Mouse (Mus musculus): ENCODE measurements around the gene Nt5m. TPM values are rescaled to one million over a fixed set of nuclear protein-coding genes. Genes with fewer than 3 reads are reported as not detected.

Nt5m gene
- polyA plus RNA-seq (2015; fragmentation: Nextera tagmentation; extraction: Ambion mirVana) = 70.3 and 74.8 TPM in 2 replicates

DNA sequence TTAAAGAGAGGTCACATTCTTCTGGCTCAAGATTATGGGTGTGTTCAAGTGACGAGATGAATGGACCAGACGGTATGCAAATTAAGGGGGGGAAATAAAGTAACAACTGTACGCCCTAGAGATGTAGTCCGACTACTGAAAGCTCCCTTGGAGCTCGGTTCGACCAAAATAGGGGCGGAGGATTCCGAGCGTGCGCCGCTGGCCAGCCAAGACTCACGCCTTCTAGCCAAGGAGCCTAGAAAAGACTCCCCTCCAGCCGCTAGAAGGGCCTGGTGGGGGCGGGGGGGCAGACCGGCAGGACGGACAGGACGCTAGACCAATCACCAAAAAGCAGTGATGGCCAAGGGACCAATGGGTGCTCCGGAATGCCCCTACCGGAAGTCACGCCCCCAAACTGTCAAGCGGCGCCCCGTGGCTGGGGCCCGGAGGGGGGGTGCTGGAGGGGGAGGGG lies at the start of gene Nt5m:
Nt5m (plus strand) TSS at position 440 of the 451 bp plus-strand sequence.
- ATAC-seq (ENCODE audit: low FRiP score, low read depth) = peak; percentile 96
- Histone ChIP-seq H3K4me3 (peak within 1 kb of the TSS; percentile 100), H3K4me1 (replicated peaks) (peaks cover 23% of the 10 kb centered on the region), H3K27ac (replicated peaks) (peak within 1 kb of the TSS; percentile 100), H3K4me2 (peak within 1 kb of the TSS; percentile 63), H3K27me3 (no peaks in the 10 kb centered on the region), H3K9me3 (no peaks in the 10 kb centered on the region), H3K36me3 (peaks cover 16% of the 10 kb centered on the region), H3K9ac (peak within 1 kb of the TSS; percentile 98)
- under 1% methylated on average over 24 of the region's 24 CpGs for WGBS

DNA sequence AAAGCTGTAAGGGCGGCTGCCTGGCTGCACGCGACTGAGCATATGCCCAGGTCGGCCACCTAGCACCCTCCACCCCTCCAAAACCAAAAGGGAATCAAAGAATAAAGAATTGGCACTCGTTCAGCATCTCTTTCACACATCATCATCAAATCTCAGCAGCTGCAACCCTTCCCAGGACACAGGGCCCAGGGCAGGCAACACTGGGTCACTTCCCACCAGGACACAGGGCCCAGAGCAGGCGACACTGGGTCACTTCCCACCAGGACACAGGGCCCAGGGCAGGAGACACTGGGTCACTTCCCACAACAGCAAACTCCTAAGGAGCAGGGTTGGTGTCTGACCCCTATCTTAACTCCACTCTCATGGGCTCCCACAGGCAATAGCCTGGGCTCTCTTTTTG lies 45.9 kb upstream of the Nt5m start:
- no peak for ATAC-seq (ENCODE audit: low FRiP score, low read depth)
- H3K4me3 ChIP-seq = no peak overlapping the region
- H3K36me3 ChIP-seq = peaks cover 72% of the 10 kb centered on the region
- H3K9ac ChIP-seq = no peak overlapping the region
- H3K9me3 ChIP-seq = no peaks in the 10 kb centered on the region
- no peaks in the 10 kb centered on the region for H3K27me3 ChIP-seq
- no peaks in the 10 kb centered on the region for H3K4me1 ChIP-seq (replicated peaks)
- H3K4me2 ChIP-seq = no peak overlapping the region
- WGBS = 93% methylated on average over 6 of the region's 6 CpGs
- no peak overlapping the region for H3K27ac ChIP-seq (replicated peaks)

DNA sequence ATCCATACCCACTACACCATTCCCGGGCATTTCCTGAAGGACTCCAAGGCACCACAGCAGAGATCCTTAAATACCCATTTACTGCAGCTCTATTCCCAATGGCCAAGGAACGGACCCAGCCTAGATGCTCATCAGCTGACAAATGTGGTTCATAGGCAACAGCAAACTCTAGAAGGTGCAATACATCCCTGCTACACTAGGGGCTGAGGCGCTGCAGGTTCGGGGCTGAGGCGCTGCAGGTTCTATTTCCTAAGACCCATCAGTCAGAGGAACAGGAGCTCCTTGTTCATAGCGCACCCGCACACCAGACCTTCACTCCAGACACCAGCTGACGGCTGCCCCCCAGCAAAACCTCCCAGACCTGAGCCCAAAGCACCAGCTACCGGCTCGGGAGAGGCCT lies 38.8 kb upstream of the Nt5m start:
- WGBS = 94% methylated on average over 10 of the region's 10 CpGs

DNA sequence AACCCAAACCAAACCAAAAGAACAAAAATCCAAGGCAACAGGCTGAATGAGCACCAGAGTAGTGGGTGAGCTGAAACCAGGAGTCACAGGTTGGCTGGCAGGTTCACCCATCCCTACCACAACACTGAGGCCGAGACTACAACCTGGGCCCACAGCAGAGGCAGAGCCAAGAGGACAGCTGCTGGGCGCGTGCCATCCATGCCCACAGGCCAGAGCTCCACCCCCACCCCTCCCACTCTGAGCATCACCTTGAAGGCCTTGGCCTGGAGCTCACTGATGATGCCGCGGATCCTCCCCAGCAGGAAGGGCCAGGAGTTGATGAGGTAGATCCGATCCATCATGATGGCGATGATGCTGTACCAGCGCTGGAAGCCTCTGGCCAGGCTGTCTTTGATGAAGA lies 37.4 kb upstream of the Nt5m start:
- Histone ChIP-seq H3K27me3 (no peaks in the 10 kb centered on the region), H3K4me2 (no peak overlapping the region), H3K9ac (no peak overlapping the region), H3K4me3 (no peak overlapping the region), H3K36me3 (peaks cover 74% of the 10 kb centered on the region), H3K27ac (replicated peaks) (no peak overlapping the region), H3K9me3 (no peaks in the 10 kb centered on the region), H3K4me1 (replicated peaks) (no peaks in the 10 kb centered on the region)
- WGBS = 97% methylated on average over 8 of the region's 8 CpGs
- ATAC-seq (ENCODE audit: low FRiP score, low read depth) = no peak

More for the DNA sequence above, 38.8 kb upstream of the Nt5m start:
- Histone ChIP-seq H3K9me3 (no peaks in the 10 kb centered on the region), H3K27me3 (no peaks in the 10 kb centered on the region), H3K4me3 (no peak overlapping the region), H3K4me1 (replicated peaks) (no peaks in the 10 kb centered on the region), H3K9ac (no peak overlapping the region), H3K4me2 (no peak overlapping the region), H3K27ac (replicated peaks) (no peak overlapping the region), H3K36me3 (peaks cover 82% of the 10 kb centered on the region)
- no peak for ATAC-seq (ENCODE audit: low FRiP score, low read depth)

DNA sequence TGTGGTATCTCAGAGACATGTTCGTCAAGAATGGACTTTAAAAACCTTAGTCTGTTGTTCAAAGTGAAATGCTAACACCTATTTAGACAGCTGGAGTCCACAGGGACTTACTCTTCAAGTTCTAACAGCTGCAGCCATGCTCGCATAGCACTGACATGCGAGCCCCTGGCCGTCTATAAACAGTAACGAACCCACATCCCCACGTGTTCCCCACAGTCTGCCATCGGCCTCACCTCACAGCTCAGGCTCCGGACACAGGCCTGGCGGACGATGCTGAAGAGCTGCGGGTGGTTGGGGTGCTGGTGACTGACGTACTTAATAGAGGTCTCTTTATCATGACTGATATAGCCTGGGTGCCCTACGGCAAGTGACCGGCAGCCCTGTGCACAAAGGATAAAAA lies 35.7 kb upstream of the Nt5m start:
- Histone ChIP-seq H3K4me3 (no peak overlapping the region), H3K4me2 (no peak overlapping the region), H3K9me3 (no peaks in the 10 kb centered on the region), H3K36me3 (peaks cover 66% of the 10 kb centered on the region), H3K27me3 (no peaks in the 10 kb centered on the region), H3K4me1 (replicated peaks) (peaks cover 9% of the 10 kb centered on the region), H3K27ac (replicated peaks) (no peak overlapping the region), H3K9ac (no peak overlapping the region)
- ATAC-seq (ENCODE audit: low FRiP score, low read depth) = no peak
- 92% methylated on average over 14 of the region's 14 CpGs for WGBS

DNA sequence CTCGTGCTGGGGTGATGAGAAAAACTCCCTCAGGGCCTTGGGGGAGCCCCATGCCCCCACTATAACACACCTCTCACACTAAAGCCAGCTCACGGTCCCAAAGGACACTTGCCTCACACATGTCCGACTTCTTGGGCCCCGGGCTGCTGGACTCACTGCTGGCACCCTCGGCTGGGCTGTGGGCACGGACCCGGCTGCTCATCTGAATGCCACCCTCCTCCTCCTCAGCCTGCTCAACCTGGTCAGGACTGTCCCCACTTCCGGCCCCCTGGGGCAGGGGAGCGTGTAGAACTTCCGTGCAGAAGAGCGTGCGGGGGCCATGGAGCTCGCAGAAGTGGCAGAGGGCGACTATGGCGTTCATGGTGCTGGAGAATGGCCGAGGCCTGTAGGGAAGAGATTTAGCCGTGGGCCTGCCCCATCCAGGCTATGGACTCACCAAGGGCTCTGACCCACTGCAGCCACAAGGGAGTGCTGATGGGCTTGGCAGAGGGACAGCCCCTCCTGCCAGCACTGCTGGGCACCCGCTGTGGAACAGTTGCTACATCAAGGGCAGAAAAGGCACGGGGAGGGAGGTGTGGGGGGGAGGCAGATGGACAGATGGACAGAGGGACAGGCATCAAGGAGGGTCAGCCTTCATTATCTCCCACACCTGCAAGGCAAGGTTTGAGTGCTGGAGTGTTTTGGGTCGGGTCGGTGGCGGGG lies 34.7 kb upstream of the Nt5m start:
- H3K4me3 ChIP-seq = no peak overlapping the region
- no peak for ATAC-seq (ENCODE audit: low FRiP score, low read depth)
- no peaks in the 10 kb centered on the region for H3K9me3 ChIP-seq
- 90% methylated on average over 22 of the region's 22 CpGs for WGBS
- no peak overlapping the region for H3K27ac ChIP-seq (replicated peaks)
- H3K36me3 ChIP-seq = peaks cover 55% of the 10 kb centered on the region
- H3K4me1 ChIP-seq (replicated peaks) = peaks cover 16% of the 10 kb centered on the region
- no peak overlapping the region for H3K9ac ChIP-seq
- H3K27me3 ChIP-seq = no peaks in the 10 kb centered on the region
- no peak overlapping the region for H3K4me2 ChIP-seq

DNA sequence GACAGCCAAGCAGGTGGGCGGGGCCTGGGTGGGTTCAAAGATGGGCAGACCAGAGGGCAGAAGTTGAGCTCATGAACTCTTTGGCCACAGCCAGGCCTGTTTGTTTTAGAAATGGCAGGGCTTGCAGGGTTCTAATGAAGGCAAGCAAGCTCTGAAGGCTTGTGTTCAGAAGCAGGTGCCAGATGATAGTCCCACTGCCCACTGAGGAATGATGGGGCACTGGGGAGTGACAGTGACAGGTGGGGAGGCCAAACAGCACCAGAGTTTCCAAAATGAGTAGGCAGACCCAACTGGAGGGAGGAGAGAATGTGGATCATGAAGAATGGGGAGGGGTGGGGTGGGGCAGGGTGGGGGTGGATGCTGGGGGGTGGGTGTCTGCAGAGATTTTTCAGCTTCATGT lies 34.0 kb upstream of the Nt5m start:
- Histone ChIP-seq H3K27ac (replicated peaks) (no peak overlapping the region), H3K9ac (no peak overlapping the region), H3K4me2 (no peak overlapping the region), H3K4me3 (no peak overlapping the region), H3K27me3 (no peaks in the 10 kb centered on the region), H3K36me3 (peaks cover 48% of the 10 kb centered on the region), H3K9me3 (no peaks in the 10 kb centered on the region), H3K4me1 (replicated peaks) (peaks cover 16% of the 10 kb centered on the region)
- ATAC-seq (ENCODE audit: low FRiP score, low read depth) = no peak
- WGBS = 100% methylated on average over 1 of the region's 1 CpGs

DNA sequence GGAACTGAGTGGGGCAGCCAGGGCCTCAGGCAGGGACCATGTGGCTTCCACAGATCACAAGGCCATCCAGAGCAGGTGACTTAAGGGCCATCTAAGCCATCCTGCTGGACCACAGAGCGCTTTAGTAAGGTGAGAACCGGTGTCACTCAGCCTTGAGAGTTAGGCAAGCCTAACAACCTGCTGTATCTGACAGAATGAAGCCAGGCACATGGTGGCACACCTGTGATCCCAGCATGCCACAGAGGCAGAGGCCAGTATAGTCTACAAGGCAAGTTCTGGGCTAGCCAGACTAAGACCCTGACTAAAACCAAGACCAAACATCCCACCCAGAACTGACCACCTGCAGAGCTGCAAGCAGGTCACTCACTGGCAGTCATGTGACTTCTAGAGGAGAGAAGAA lies 33.6 kb upstream of the Nt5m start:
- no peak for ATAC-seq (ENCODE audit: low FRiP score, low read depth)
- Histone ChIP-seq H3K9me3 (no peaks in the 10 kb centered on the region), H3K9ac (no peak overlapping the region), H3K4me2 (no peak overlapping the region), H3K4me1 (replicated peaks) (peaks cover 16% of the 10 kb centered on the region), H3K36me3 (peaks cover 44% of the 10 kb centered on the region), H3K27me3 (no peaks in the 10 kb centered on the region), H3K4me3 (no peak overlapping the region), H3K27ac (replicated peaks) (no peak overlapping the region)
- WGBS = 100% methylated on average over 2 of the region's 2 CpGs

DNA sequence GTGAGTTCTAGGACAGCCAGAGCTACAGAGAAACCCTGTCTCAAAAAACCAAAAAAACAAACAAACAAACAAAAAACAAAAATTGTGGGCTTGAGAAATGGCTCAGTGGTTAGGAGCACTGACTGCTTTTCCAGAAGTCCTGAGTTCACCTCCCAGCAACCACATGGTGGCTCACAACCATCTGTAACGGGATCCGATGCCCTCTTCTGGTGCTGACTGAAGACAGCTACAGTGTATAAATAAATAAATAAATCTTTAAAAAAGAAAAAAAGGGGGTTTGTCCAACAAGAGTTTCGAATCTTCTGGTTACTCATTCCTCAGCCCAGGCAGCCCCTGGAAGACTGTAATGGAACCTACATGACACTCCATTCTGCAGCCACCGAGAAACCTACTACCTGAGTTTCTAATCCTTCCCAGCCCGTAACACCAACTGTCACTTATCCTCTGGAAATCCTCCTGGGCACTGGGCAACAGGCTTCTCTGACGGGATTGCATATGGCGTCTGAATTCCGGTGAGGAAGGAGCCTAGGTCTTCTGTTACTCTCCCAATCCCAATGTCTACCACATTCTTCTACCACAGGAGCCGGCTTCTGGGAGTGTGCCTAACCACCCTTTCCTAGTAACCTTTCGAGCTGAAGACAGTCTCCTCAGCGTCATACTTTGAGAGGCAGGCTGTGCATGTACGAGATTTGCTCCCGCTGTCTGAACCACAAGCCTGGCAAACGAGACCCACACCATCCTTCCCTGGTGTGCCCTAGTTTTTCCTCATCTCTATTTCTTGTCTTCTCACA lies 30.9 kb upstream of the Nt5m start:
- 64% methylated on average over 14 of the region's 14 CpGs for WGBS
- no peak for ATAC-seq (ENCODE audit: low FRiP score, low read depth)
- Histone ChIP-seq H3K4me1 (replicated peaks) (peaks cover 19% of the 10 kb centered on the region), H3K27me3 (no peaks in the 10 kb centered on the region), H3K36me3 (peaks cover 21% of the 10 kb centered on the region), H3K27ac (replicated peaks) (no peak overlapping the region), H3K9ac (peak overlapping the region; percentile 93; the same call in 1 of the 2 replicates), H3K4me3 (peak overlapping the region; percentile 68), H3K9me3 (no peaks in the 10 kb centered on the region), H3K4me2 (peak overlapping the region; percentile 83)

DNA sequence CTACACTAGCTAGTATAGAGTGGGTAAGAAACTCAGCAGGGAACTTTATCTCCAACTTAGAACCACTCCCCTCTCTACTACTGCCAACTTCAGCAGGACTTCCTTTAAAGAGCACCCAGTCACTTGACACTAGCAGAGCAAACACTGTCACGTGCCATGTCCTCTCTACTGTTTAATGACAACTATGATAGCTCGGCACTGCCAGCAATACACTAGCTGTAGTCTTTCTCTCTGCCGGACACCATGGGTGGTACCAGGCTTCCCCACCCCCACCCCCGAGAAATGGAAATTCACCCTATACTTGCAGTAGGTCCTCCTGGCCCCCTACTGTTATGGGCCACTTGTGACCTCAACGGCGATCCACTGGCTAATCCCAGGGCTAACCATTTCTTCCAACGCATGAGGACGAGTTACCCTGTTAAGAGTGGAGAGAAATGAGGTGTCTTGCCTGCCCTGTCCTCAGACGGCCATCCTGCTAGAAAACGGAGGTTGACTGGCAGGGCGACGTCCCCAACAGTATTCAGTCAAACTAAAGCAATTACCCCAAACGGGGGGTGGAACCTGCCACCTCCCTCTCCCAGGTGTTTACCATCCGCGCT lies 30.1 kb upstream of the Nt5m start:
- Histone ChIP-seq H3K27ac (replicated peaks) (peak overlapping the region; percentile 100), H3K9ac (peak overlapping the region; percentile 93), H3K36me3 (peaks cover 15% of the 10 kb centered on the region), H3K4me2 (peak overlapping the region; percentile 83), H3K4me1 (replicated peaks) (peaks cover 19% of the 10 kb centered on the region), H3K9me3 (no peaks in the 10 kb centered on the region), H3K4me3 (peak overlapping the region; percentile 68), H3K27me3 (no peaks in the 10 kb centered on the region)
- ATAC-seq (ENCODE audit: low FRiP score, low read depth) = peak; percentile 33; the same call in 1 of the 2 replicates
- WGBS = 0% methylated on average over 15 of the region's 15 CpGs

DNA sequence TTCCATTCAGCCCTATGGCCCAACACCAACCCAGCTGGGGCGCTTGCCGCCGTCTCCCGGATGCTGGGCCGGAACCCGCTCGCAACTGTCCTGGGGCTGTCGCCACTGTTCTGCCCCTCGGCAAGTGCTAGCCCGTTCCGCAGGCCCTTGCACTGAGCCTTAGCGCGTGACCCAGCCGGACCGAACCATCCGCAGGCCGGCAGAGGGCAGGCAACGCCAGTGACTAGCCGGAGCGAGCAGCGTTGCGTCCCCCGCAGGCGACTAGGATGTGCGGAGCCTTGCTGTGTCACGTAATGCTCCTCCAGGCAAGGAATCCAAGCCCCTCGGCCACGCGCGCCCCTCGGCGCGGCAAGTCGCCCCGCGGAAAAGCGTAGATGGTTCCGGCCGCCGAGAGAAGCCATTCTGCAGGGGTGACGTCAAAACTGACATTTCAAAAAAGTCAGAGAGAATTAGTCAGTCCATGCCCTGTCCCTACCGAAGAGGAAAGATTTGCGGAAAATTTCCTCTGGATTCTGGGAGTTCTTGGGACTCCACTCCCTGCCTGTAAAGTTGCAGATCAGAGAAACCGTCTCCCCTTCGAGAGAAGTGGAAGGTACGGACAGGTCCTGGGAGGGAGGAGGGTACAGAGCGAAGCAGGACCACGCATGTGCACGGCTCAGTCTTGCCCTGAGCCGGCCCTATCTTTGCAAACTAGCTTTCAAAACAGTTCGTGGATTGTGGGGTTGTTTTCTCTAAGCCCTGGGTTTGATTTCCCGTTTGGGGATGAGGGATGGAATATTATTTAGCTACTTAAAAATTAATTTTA lies 29.4 kb upstream of the Nt5m start, which contains the start of gene Flcn:
Flcn (minus strand) TSS at position 347 of the 805 bp plus-strand sequence.
- peak; percentile 96 for ATAC-seq (ENCODE audit: low FRiP score, low read depth)
- Histone ChIP-seq H3K4me3 (peak within 1 kb of the TSS; percentile 68), H3K36me3 (peaks cover 14% of the 10 kb centered on the region), H3K9ac (peak within 1 kb of the TSS; percentile 93), H3K9me3 (no peaks in the 10 kb centered on the region), H3K27me3 (no peaks in the 10 kb centered on the region), H3K4me1 (replicated peaks) (peaks cover 19% of the 10 kb centered on the region), H3K4me2 (peak within 1 kb of the TSS; percentile 83), H3K27ac (replicated peaks) (peak within 1 kb of the TSS; percentile 100)
- under 1% methylated on average over 52 of the region's 52 CpGs for WGBS

All from hindbrain, embryonic 15.5 days (tissue).